Mouse (Mus musculus) limb, embryonic 14.5 days (tissue): ENCODE data around the gene Lmx1b. TPM values are rescaled to one million over a fixed set of nuclear protein-coding genes. Genes with fewer than 3 reads are reported as not detected.

ENCODE experiments used
- ATAC-seq: fragments of 200-750 bp; cut with Nextera tagmentation; 2 replicates; pipeline ENCODE4 v1.8.0; 2017; ENCODE audit warnings: low read depth, moderate number of reproducible peaks, moderate TSS enrichment; ENCODE audit not compliant: low FRiP score
- DNase-seq: peaks from one replicate; pipeline ENCODE4 v3.0.0-alpha.2; 2015; ENCODE audit warnings: low spot score
- H3K27ac ChIP-seq: fragments of 300-500 bp; sonication (generic); replicated peaks from 2 replicates; pipeline ENCODE4 v1.5.1; 2014; ENCODE audit warnings: low read depth, mild to moderate bottlenecking, low read length, moderate library complexity, mixed read lengths
- H3K27me3 ChIP-seq: fragments of 300-500 bp; sonication (generic); 2 replicates; pipeline ENCODE4 v1.6.1; 2014; ENCODE audit warnings: low read length, mixed read lengths; ENCODE audit not compliant: control insufficient read depth, insufficient read depth
- H3K36me3 ChIP-seq: fragments of 300-500 bp; sonication (generic); 2 replicates; pipeline ENCODE4 v1.6.1; 2014; ENCODE audit warnings: mild to moderate bottlenecking, low read length, moderate library complexity, mixed read lengths; ENCODE audit not compliant: control insufficient read depth, insufficient read depth
- H3K4me1 ChIP-seq: fragments of 300-500 bp; sonication (generic); 2 replicates; pipeline ENCODE4 v1.6.1; 2014; ENCODE audit warnings: antibody characterized with exemption, low read length, mixed read lengths; ENCODE audit not compliant: control insufficient read depth, insufficient read depth
- H3K4me2 ChIP-seq: fragments of 300-500 bp; sonication (generic); replicated peaks from 2 replicates; pipeline ENCODE4 v1.6.1; 2014; ENCODE audit warnings: low read depth, mild to moderate bottlenecking, low read length, moderate library complexity; ENCODE audit not compliant: severe bottlenecking
- H3K4me3 ChIP-seq: fragments of 300-500 bp; sonication (generic); replicated peaks from 2 replicates; pipeline ENCODE4 v1.5.1; 2014; ENCODE audit warnings: low read length
- H3K9ac ChIP-seq: fragments of 300-500 bp; sonication (generic); 2 replicates; pipeline ENCODE4 v1.6.1; 2014; ENCODE audit warnings: mild to moderate bottlenecking, low read depth, low read length, moderate library complexity; ENCODE audit not compliant: severe bottlenecking
- H3K9me3 ChIP-seq: fragments of 300-500 bp; sonication (generic); 2 replicates; pipeline ENCODE4 v1.6.1; 2016; ENCODE audit warnings: low read length; ENCODE audit not compliant: control insufficient read depth
- POLR2A ChIP-seq: fragments of 200-500 bp; IDR thresholded peaks from 2 replicates; pipeline ENCODE4 v1.8.0; 2012; ENCODE audit warnings: inconsistent platforms, mild to moderate bottlenecking, moderate library complexity, borderline replicate concordance; ENCODE audit not compliant: insufficient read depth, insufficient read length; ENCODE audit errors: extremely low read depth
- WGBS: fragments of 180-500 bp; shearing (Covaris S2); extraction: QIAGEN DNeasy Blood & Tissue Kit; methylation state at CpG from one replicate; pipeline ENCODE4 v1.1.7; 2014; 5-methylcytosine and 5-hydroxymethylcytosine counted together
- polyA plus RNA-seq, 2 experiments: library from polyadenylated mRNA; depleted of rRNA in 1 of 2; stranded (reverse) in 1 of 2; unstranded in 1 of 2; fragments of >200 nt; fragmentation: Nextera tagmentation in 1 of 2; extraction: Ambion mirVana in 1 of 2; gene quantifications; 2 replicates each; pipeline versions ENCODE4 v1.2.1 to v1.2.3; 2012 to 2014

Gene Lmx1b
- polyA plus RNA-seq, 2 experiments, result 6.3 to 28.3 TPM

DNA sequence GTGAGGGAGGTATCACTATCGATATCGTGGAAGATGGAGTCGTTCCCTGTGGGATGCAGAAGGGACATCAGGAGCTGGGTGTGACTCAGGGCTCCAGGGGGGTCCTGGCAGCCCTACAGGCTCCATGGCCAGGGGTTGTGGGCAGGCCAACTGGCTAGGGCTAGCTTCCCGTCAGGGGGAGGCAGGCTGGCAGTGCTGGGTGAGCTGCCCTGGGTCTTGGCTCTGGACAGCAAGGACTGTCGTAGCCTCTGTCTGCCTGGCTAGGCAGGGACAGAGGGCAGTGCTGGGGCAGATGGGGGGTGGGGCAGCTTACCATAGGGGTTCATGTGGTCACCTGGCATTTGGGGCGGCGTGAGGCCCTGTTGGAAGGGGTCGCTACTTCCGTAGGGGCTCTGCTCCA lies 75.6 kb downstream of the Lmx1b start:
- ATAC-seq, result no peak
- Histone ChIP-seq H3K4me1 (peaks cover 12% of the 10 kb centered on the region; the same call in 1 of the 2 replicates), H3K27me3 (no peaks in the 10 kb centered on the region), H3K27ac (no peak overlapping the region), H3K36me3 (peaks cover 14% of the 10 kb centered on the region; the same call in 1 of the 2 replicates), H3K9me3 (no peaks in the 10 kb centered on the region), H3K4me2 (no peak overlapping the region), H3K9ac (no peak overlapping the region), H3K4me3 (no peak overlapping the region)
- TF ChIP-seq POLR2A, result no peak
- 81% methylated on average over 9 of the region's 9 CpGs for WGBS
- no peak for DNase-seq

DNA sequence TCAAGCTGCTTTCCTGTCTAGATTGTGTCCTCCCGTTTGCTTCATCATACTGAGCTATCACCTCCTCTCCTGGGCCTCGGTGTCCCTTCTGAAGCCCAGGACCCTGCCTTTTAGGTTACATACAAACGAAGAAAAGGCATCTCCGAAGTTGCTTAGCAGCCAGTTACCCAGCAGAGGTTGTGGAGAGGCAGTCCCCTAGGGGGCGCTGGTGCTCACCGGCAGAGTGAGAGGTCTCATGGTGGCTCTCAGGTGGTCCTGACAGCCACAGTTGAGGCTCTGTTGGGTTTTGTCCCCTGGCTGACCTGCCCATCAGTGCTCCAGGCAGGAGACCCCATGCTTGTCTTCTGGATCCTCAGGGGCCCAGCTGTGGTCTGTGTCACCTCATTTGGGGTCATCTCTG lies 80.6 kb downstream of the Lmx1b start:
- Histone ChIP-seq H3K4me2 (peak overlapping the region; percentile 27; the same call in 1 of the 2 replicates), H3K9me3 (no peaks in the 10 kb centered on the region), H3K4me3 (no peak overlapping the region), H3K4me1 (0 out of 2 replicates have a peak, but pooled peaks cover 5% of the 10 kb centered on the region), H3K27ac (no peak overlapping the region), H3K36me3 (peaks cover 6% of the 10 kb centered on the region; the same call in 1 of the 2 replicates), H3K9ac (no peak overlapping the region), H3K27me3 (no peaks in the 10 kb centered on the region)
- peak; percentile 60 for DNase-seq
- ATAC-seq, result peak; percentile 54
- TF ChIP-seq POLR2A, result no peak
- 7% methylated on average over 6 of the region's 6 CpGs for WGBS

DNA sequence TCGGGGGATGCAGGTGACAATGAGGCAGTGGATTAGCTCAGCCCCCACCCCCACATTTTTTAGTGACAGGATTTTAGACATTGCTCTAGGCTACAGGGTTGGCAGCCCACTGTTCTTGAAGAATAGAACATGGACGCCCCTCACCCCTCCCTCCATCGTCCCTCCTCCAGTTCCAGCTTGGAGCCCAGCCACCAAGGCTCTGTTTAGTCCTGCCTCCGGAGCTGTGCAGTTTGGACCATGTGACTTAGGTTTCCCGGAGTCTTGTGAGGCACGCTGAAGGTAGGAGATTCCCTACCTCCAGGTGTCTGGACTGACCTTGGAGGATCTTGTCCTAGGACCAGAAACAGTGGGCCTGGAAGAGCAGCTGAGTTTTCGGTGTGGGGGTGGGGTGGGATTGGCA lies 81.0 kb downstream of the Lmx1b start:
- 22% methylated on average over 7 of the region's 7 CpGs for WGBS
- Histone ChIP-seq H3K36me3 (peaks cover 5% of the 10 kb centered on the region; the same call in 1 of the 2 replicates), H3K27ac (no peak overlapping the region), H3K9me3 (no peaks in the 10 kb centered on the region), H3K27me3 (no peaks in the 10 kb centered on the region), H3K4me2 (peak overlapping the region; percentile 27; the same call in 1 of the 2 replicates), H3K4me1 (0 out of 2 replicates have a peak, but pooled peaks cover 5% of the 10 kb centered on the region), H3K9ac (no peak overlapping the region), H3K4me3 (no peak overlapping the region)
- ATAC-seq (peak; percentile 77), DNase-seq (peak; percentile 72)
- no peak for TF ChIP-seq POLR2A

DNA sequence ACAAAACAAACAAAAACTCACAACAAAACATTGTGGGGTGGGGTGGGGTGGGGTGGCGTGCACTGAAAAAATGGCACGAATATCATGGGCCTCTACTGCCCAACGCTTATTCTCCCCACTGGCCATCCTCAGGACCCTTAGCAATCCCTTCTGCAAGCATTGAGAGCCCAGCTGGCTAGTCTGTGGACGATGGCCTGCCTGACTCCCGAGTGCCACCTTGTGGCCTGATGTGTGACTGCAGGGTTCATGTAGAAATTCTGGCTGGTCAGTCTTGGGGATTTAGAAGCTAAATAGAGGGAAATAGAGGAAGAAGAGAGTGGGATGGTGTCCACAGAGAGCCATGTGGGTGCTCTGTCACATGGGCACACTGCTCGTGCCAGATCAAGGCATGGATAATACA lies 82.1 kb downstream of the Lmx1b start:
- ATAC-seq (no peak), DNase-seq (peak; percentile 69)
- Histone ChIP-seq H3K4me2 (no peak overlapping the region), H3K27ac (no peak overlapping the region), H3K9me3 (no peaks in the 10 kb centered on the region), H3K36me3 (no peaks in the 10 kb centered on the region), H3K27me3 (no peaks in the 10 kb centered on the region), H3K4me1 (0 out of 2 replicates have a peak, but pooled peaks cover 5% of the 10 kb centered on the region), H3K4me3 (no peak overlapping the region), H3K9ac (no peak overlapping the region)
- no peak for TF ChIP-seq POLR2A
- WGBS, result 10% methylated on average over 6 of the region's 6 CpGs

DNA sequence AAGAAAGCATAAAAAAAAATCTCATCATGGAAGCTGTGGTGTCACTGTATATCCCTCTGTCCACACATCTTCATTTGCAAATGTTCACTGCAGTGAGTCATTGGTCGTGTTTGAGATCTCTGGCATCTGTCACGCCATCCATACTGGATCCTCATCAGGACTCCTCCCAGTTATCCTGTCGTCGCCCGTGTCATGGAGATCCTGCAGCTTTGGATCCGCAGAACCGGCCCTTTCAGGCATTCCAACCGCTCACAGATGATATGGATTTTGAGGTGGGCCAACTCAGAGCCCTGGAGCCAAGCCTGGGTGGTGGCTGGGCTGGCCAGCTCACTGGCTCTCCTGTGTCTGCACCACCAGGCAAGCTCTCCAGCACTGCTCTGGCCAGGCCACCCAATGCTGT lies 84.7 kb downstream of the Lmx1b start:
- 0 out of 2 replicates have a peak, but pooled peaks cover 5% of the 10 kb centered on the region for H3K4me1 ChIP-seq
- DNase-seq, result no peak
- no peak overlapping the region for H3K4me2 ChIP-seq
- 73% methylated on average over 8 of the region's 8 CpGs for WGBS
- no peaks in the 10 kb centered on the region for H3K27me3 ChIP-seq
- no peaks in the 10 kb centered on the region for H3K36me3 ChIP-seq
- no peak overlapping the region for H3K4me3 ChIP-seq
- no peak overlapping the region for H3K9ac ChIP-seq
- H3K27ac ChIP-seq, result no peak overlapping the region
- no peaks in the 10 kb centered on the region for H3K9me3 ChIP-seq
- TF ChIP-seq POLR2A, result no peak
- ATAC-seq, result no peak

DNA sequence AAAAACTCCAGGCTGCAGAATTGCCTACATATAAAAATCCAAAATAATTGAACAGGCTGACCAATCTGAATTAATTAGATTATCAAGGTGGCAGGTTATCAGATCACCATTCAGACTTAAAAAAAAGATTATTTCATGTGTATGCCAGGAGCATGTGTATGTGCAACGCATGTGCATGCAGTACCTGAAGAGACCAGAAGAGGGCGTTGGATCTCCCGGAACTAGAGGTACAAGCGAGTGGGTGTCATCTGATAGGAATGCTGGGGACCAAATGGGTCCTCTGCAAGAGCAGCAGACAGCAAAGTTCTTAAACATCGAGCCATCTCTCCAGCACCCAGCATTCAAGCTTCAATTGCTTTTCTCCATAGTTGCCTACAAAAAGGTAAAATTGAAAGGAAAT lies 87.6 kb downstream of the Lmx1b start:
- 59% methylated on average over 5 of the region's 5 CpGs for WGBS
- Histone ChIP-seq H3K9me3 (no peaks in the 10 kb centered on the region), H3K9ac (no peak overlapping the region), H3K4me1 (no peaks in the 10 kb centered on the region), H3K36me3 (no peaks in the 10 kb centered on the region), H3K27ac (no peak overlapping the region), H3K4me3 (no peak overlapping the region), H3K27me3 (no peaks in the 10 kb centered on the region), H3K4me2 (no peak overlapping the region)
- DNase-seq (no peak), ATAC-seq (no peak)
- TF ChIP-seq POLR2A, result no peak
